Mouse (Mus musculus) testis, postnatal 10 days (tissue): ENCODE measurements around the gene Ptprt.

Experiments used
- DNase-seq: peaks from one replicate; pipeline ENCODE4 v3.0.0; 2021; ENCODE audit warnings: low spot score

The Ptprt gene

DNA sequence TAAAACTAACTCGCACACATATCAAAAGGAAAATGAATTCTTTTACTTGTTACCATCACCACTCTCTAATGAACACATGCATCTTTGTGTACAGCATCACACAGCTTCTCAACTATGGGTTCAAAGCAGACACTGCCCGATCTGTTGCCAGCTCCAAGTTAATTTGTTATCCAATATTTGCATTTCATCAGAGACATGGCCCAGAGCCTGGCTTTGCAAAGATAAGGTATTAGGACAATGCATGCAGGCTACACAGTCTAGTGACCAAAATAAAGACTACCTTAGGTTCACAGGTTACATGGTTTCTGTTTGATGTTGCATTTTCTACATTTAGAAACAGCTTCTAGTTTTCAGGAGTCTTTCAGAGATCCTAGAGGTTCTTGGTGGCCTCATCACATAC, 719.0 kb downstream of the Ptprt start:
- no peak for DNase-seq

GRCm38 (mm10) chr2:161907214-161907613, 753.7 kb downstream of the Ptprt start:
- no peak for DNase-seq

DNA sequence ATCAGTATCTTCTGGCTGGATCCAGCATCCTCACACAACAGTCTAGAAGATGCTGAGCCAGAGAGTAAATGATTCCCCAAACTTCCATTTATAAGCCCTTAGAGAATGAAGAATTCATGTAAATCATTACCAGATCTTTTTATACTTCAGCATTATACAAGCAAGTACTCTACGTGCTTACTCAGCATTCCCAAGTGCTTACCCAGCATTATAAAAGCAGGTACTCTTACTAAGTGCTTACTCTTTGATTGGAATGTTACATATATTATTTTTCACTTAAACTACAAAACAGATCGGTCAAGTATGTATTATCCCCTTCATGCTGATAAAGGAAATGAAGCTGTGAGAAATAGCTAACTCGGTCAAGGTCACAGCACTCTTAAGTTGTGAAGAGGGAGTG, 758.8 kb downstream of the Ptprt start:
- no peak for DNase-seq

DNA sequence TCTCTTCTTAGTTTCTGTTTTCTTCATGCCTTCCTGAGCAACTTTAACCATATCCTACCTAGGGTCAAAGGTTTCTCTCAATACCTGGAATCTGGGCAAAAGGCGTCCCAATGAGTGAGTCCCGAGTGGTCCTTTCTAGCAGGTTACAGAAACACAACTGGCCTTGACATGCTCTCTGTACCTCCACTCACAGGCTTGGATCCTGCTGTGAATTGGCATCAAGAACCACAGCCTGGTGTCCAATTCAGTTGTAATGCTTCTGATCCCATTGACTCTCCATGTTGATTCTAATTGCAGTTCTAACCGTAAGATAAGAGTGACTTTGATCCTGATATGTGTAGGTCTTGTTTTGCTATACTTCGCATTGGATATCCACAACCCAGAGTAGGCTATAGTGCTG, 776.5 kb downstream of the Ptprt start:
- no peak for DNase-seq

- DNase-seq = no peak
Measured at GRCm38 (mm10) chr2:161882580-161882979, 778.4 kb downstream of the Ptprt start.

DNA sequence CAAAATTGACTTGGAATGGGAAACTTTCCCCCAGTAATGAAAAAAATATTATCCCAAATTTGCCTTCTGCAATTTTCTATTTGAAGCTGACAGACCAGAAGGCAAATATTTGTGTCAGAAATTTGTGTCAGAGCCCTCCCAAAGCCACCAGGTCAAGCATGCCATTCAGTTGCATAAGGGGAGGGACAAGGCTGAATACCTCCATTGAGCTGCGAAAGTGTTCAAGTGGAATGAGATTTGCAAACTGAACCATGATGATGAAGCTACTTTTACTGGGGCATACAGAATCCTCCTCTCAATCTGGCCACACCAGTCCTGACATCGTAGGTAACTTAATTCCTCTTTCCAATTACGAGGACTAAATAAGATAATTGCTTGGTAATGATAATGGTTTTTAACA, 780.0 kb downstream of the Ptprt start:
- DNase-seq = no peak

- no peak for DNase-seq
Measured at GRCm38 (mm10) chr2:161865231-161865630, 795.7 kb downstream of the Ptprt start.

DNA sequence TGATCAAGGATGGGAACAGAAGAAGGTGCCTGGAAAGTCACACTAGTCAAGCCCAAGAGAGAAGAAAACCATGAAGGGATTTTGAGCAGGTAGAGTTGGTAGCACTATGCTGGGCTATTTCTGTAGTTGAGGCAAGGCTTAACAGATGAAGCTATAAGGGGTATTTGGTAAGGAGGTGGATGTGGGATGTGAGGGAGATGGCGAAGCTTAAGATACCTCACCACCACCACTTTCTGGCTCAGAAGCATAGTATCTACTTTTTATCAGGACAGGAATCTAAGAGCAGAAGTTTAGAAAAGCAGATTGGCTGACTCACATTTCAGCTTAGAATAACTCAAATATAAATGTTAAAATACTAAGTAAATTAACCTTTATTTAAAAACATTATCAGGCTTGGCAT, 802.1 kb downstream of the Ptprt start:
- no peak for DNase-seq

GRCm38 (mm10) chr2:161858361-161858760, 802.6 kb downstream of the Ptprt start:
- DNase-seq = no peak

- no peak for DNase-seq
Measured at GRCm38 (mm10) chr2:161835001-161835400, 825.9 kb downstream of the Ptprt start.

DNA sequence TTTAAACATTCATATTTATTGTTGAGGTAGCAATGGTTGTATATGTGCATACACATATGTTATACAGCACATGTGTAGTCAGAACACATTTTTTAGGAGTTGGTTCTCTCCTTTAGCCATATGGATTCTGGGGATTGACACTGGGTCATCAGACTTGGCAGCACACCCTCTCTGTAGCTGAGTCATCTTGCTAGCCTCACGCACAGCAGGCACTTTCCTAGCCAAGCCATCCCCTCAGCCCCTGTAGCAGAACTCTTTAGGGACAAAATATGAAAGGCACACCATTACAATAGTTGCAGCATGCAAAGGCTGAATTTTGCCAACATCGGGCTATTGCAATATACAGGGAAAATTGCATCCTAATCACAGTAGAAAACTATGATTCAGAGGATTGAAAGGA, 827.1 kb downstream of the Ptprt start:
- no peak for DNase-seq

- no peak for DNase-seq
Measured at GRCm38 (mm10) chr2:161813326-161813725, 847.6 kb downstream of the Ptprt start.

GRCm38 (mm10) chr2:161808086-161808801, 852.7 kb downstream of the Ptprt start:
- DNase-seq = peak; percentile 42

DNA sequence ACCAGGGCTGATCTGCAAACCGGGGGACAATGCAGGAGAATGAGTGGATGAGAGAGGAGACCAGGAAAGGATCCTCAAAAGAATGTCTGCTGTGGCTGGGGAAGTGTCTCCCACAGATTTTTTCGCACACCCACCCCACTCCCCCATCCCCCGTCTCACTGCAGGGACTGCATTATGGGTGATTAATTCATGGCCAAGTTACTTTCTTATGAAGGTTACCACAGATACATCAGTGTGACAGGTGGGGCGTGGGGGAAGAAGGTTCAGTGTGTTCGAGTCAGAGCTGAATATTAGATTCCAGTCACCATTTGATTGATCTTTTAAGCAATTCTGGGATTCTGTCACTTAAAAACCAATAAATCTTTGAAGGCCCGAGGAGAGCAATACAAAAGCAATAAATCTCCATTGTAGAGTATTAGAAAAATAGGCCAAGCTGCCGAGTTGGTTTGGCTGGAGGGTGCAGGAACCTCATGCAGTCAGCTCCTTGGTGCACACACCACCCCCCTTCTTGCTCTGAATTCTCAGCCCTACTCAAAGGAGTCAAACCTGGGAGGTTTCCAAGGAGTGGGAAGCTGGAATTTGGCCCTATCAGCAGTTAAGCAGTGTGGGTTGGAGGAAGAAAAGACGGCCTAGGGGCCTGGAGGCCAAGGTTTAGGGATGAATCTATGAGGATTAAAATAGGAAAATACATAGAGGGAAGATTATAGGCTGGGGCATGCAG, 854.5 kb downstream of the Ptprt start:
- no peak for DNase-seq

DNA sequence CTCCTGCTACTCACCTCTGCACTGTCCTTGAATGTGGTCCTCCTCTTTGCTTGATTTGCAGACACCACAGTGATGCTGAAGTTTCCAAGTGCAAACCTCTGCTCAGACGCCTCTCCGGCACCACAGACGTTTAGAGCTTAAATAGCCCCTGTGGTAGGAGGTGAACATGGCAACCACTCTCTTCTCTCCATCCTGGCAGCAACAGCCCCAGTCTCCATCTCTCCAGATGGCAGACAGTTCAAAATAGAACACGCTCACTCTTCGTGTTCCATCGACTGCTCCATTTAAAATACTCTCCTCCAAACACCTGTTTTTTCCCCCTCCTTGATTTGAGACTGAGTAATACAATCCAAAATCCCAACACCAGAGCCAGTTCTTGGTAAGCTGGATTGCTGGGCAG, 861.0 kb downstream of the Ptprt start:
- no peak for DNase-seq

DNA sequence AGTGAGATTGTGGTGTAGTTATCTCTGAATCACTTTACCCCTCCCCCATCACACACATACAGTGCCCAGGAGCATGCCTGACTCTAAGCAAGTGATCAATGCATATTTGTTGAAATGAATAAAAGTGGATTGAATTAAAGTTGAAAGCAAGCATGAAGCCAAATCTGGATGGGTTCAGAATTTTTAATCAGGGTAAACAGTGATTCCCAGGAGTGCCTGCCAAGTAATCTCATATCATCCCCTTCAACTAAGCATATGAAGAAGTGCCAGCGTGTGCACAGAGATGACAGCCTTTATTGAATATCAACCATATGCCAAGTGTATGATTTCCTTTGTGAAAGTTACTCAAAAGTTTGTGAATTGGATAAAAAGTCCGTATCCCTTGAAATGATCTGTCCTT, 893.4 kb downstream of the Ptprt start:
- DNase-seq = no peak

DNA sequence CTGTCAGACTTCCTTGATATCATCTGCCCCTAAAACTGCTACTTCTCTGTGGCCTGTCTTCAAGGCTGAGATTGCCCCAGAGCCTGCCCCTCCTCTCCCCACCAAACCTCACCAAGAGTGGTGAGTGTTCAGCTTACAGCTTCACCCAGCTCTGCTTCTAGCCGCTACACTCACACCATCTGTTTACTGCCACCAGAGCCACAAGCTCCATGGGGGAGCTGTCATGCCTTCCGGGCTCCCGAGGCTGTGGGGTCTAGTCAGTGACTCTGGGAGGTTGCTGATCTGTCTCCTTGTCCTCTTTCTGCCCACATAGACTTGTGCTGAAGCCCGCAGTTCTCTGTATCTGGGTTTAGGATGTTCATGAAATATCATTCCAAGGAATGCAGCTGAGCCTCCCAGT, 947.9 kb downstream of the Ptprt start:
- no peak for DNase-seq

DNA sequence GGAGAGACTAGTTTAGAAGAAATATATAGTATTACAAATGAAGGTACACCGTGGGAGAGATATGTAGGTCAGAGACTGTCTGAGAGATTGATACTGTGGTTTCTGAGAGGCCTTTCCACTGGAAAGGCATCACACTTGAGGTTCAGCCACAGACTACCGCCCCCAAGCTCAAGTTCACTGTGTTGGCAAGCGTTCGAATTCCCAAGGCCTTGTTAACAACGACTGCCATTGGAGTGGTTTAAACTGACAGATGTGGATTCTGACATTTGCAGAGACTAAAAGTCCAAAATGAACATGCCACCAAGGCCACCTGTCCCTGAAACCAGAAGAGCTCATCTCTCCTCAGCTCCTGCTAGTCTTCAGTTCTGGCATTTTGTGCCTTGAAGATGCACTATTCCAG, 951.6 kb downstream of the Ptprt start:
- DNase-seq = no peak

DNA sequence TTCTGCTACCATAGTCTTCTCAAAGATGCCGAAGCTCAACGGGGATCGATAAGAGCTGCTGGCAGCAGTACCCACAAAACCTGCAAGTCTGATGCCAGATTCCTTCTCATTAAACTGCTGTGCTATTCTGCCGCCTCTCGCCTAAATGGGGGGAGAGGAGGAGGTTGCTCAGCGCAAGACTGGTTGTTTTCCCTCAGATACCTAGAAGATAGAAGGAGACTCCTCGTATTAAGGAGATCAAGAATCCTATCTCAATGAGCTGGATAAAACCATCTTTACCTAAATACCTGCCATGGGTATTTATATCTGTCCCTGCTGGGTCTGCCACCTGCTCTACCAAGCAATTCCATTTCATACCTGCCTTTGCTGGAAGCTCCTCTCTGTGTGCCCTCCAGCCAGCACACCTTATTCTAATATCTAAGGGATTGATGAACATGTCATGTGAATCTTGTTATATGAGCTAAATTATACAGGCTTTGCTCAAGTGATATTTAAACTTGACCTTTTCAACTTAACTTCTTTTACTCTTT, 954.5 kb downstream of the Ptprt start:
- no peak for DNase-seq

GRCm38 (mm10) chr2:161704811-161705210, 956.1 kb downstream of the Ptprt start:
- DNase-seq = no peak

DNA sequence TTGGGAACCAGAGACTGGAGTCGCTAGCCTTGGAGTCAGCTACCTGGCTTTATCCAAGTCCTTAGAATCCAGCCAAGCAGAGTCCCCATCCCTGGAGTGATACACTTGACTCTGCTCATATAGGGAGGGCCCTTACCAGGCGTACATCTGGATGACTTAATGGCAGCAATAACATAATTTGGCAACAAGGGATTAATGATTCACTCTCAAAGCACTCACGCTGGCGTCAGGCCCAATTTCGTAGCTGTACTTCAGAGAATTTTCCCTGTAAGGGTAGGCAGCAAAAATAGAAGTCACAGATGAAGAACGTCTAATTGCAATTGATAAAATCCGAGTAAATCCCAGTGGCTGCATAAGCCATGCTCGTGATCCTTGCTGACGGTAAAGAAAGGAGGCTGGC, 956.5 kb downstream of the Ptprt start:
- DNase-seq = peak; percentile 43

- DNase-seq = no peak
Measured at GRCm38 (mm10) chr2:161695819-161696218, 965.1 kb downstream of the Ptprt start.

GRCm38 (mm10) chr2:161668302-161668986, 992.5 kb downstream of the Ptprt start:
- no peak for DNase-seq
